ENCODE assay signal across 30 mouse cellular contexts in the genomic region with DNA sequence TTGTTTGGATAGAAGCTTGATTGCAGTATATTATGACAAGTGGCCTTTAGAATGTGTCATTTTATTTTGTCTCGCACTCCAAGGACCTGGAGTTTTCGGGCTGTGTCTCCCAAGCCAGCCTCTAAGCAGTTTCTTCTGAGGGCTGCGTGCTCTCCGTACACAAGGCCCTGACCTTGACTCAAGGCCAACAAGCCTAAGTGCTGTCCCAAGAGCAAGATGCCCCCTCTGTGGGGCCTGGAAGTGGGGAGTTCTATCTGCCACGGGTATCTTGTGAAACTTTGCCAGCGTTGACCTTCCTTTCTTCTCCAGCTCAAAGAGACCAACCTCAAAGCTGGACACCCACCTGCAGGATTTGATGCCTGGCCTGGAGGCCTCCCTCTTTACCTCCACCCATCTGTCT. TPM values are rescaled to one million over a fixed set of nuclear protein-coding genes. Genes with fewer than 3 reads are reported as not detected.
DNase-seq lines count a peak whose midpoint lies in the region; ATAC-seq lines count a peak whose summit lies in the region.
"Had no signal": no experiment of that assay in that cellular context is flagged by ENCODE, and none has a peak within 500 bp of the region (broad histone marks: within the 10 kb centered on the region; RNA-seq: fewer than 3 reads in every experiment).

No protein-coding gene starts in this region.

- ATAC-seq in hindbrain, embryonic 11.5 days (ENCODE audit: low FRiP score): no peak
- ATAC-seq: CD4-positive, CD25-positive, alpha-beta regulatory T cell, adult 4 months; forebrain, embryonic 13.5 days; forebrain, embryonic 16.5 days; hindbrain, embryonic 16.5 days had no signal

- WGBS in hindbrain, embryonic 11.5 days: 92% methylated on average over 6 of the region's 6 CpGs
- WGBS in midbrain, embryonic 10.5 days: 90% methylated on average over 6 of the region's 6 CpGs

- H3K9ac ChIP-seq in hindbrain, embryonic 11.5 days (ENCODE audit: low read depth, low read length): no peak overlapping the region
- H3K9ac ChIP-seq: forebrain, embryonic 13.5 days; heart, embryonic 13.5 days; hindbrain, embryonic 13.5 days had no signal

- H3K4me3 ChIP-seq in hindbrain, embryonic 11.5 days (ENCODE audit: low read depth, low read length): no peak overlapping the region
- H3K4me3 ChIP-seq in midbrain, embryonic 10.5 days: no peak overlapping the region
- H3K4me3 ChIP-seq: forebrain, embryonic 10.5 days; forebrain, embryonic 13.5 days; heart, adult 2 months; heart, embryonic 10.5 days; heart, embryonic 13.5 days; hindbrain, embryonic 13.5 days had no signal

- H3K27me3 ChIP-seq in hindbrain, embryonic 11.5 days (ENCODE audit: control insufficient read depth, insufficient read depth, low read length): no peaks in the 10 kb centered on the region; the same call in 1 of the 2 replicates
- H3K27me3 ChIP-seq in midbrain, embryonic 10.5 days (ENCODE audit: low read depth, poor library complexity, severe bottlenecking): peaks cover 13% of the 10 kb centered on the region

- no peak overlapping the region for H3K4me2 ChIP-seq in hindbrain, embryonic 11.5 days (replicated peaks; ENCODE audit: low read depth, low read length)
- H3K4me2 ChIP-seq: forebrain, embryonic 13.5 days; heart, embryonic 13.5 days; hindbrain, embryonic 13.5 days had no signal

- H3K4me1 ChIP-seq in hindbrain, embryonic 11.5 days (replicated peaks; ENCODE audit: control insufficient read depth, insufficient read depth, low read length): peaks cover 4% of the 10 kb centered on the region; the same call in 1 of the 2 replicates
- no peaks in the 10 kb centered on the region for H3K4me1 ChIP-seq in midbrain, embryonic 10.5 days
- H3K4me1 ChIP-seq: forebrain, embryonic 10.5 days; heart, embryonic 10.5 days had no signal

- no peaks in the 10 kb centered on the region for H3K9me3 ChIP-seq in hindbrain, embryonic 11.5 days (ENCODE audit: control insufficient read depth, low read length)
- no peaks in the 10 kb centered on the region for H3K9me3 ChIP-seq in midbrain, embryonic 10.5 days (replicated peaks)
- H3K9me3 ChIP-seq: forebrain, embryonic 10.5 days; forebrain, embryonic 13.5 days; heart, embryonic 10.5 days; heart, embryonic 13.5 days; hindbrain, embryonic 13.5 days had no signal

- no peak overlapping the region for H3K27ac ChIP-seq in hindbrain, embryonic 11.5 days (ENCODE audit: low read depth, low read length)
- H3K27ac ChIP-seq in midbrain, embryonic 10.5 days (replicated peaks): no peak overlapping the region
- H3K27ac ChIP-seq: forebrain, embryonic 10.5 days; forebrain, embryonic 13.5 days; heart, adult 2 months; heart, embryonic 10.5 days; heart, embryonic 13.5 days; hindbrain, embryonic 13.5 days had no signal

- DNase-seq in ovary, adult 18-20 months (ENCODE audit: low spot score): peak; percentile 80
- DNase-seq in ovary, postnatal 10 days (ENCODE audit: low spot score): no peak
- DNase-seq in adrenal gland, adult 2 months: peak; percentile 55
- DNase-seq in adrenal gland, adult 8-10 months: peak; percentile 24
- peak; percentile 7 for DNase-seq in adrenal gland, postnatal 25 days
- DNase-seq in urinary bladder, postnatal 14 days (ENCODE audit: low spot score): no peak
- no peak for DNase-seq in hindbrain, embryonic 11.5 days (ENCODE audit: low spot score)
- DNase-seq in midbrain, embryonic 10.5 days (ENCODE audit: low spot score): no peak
- DNase-seq: cerebellum, adult 18-20 months; cerebellum, adult 9-10 months; cerebellum, postnatal 14 days; gastrocnemius, postnatal 10 days; gastrocnemius, postnatal 36 days; heart, adult 2 months; heart, postnatal 14 days; heart, postnatal 4 days had no signal

- no peaks in the 10 kb centered on the region for H3K36me3 ChIP-seq in hindbrain, embryonic 11.5 days (ENCODE audit: control insufficient read depth, insufficient read depth, low read length)
- no peaks in the 10 kb centered on the region for H3K36me3 ChIP-seq in midbrain, embryonic 10.5 days
- H3K36me3 ChIP-seq: forebrain, embryonic 10.5 days; heart, embryonic 10.5 days; heart, embryonic 13.5 days; hindbrain, embryonic 13.5 days had no signal

RNA-seq across cellular contexts. Expression of gene Ptpre, which starts 7.0 kb away (rescaled TPM):
- total RNA-seq in adrenal gland, adult 2 months (2021): 1 to 10 TPM; 3.5 to 8.1 TPM
- polyA plus RNA-seq in adrenal gland, adult 2 months (2012; rRNA removed): 1.4 and 1.9 TPM in 2 replicates
- total RNA-seq in adrenal gland, adult 8-10 months (2022): 10 to 100 TPM in 2 of 4 experiments, 1 to 10 TPM in 2; 6.9 to 12.3 (median 9.7) TPM
- 6.5 and 8.1 TPM in 2 replicates for total RNA-seq in adrenal gland, postnatal 25 days (2021)
- polyA plus RNA-seq in hindbrain, embryonic 11.5 days (2014; fragmentation: Nextera tagmentation; extraction: Ambion mirVana): 0.83 and 1.3 TPM in 2 replicates
- polyA plus RNA-seq in midbrain, embryonic 10.5 days (2016; fragmentation: Nextera tagmentation; extraction: Ambion mirVana): 0.56 and 0.68 TPM in 2 replicates

RNA-seq across cellular contexts. Expression of gene Clrn3, which starts 15.9 kb away (rescaled TPM):
- total RNA-seq in adrenal gland, adult 2 months (2021): not detected
- not detected in 2 replicates for polyA plus RNA-seq in adrenal gland, adult 2 months (2012; rRNA removed)
- total RNA-seq in adrenal gland, adult 8-10 months (2022): not detected
- total RNA-seq in adrenal gland, postnatal 25 days (2021): not detected in 2 replicates
- not detected in 2 replicates for polyA plus RNA-seq in hindbrain, embryonic 11.5 days (2014; fragmentation: Nextera tagmentation; extraction: Ambion mirVana)
- not detected in 2 replicates for polyA plus RNA-seq in midbrain, embryonic 10.5 days (2016; fragmentation: Nextera tagmentation; extraction: Ambion mirVana)
- total RNA-seq: gastrocnemius, adult 18-20 months; gastrocnemius, postnatal 10 days; gastrocnemius, postnatal 36 days; granulocyte monocyte progenitor cell, adult 5-6 weeks; heart, adult 2 months; heart, postnatal 14 days; heart, postnatal 4 days; MEL had no signal
- polyA plus RNA-seq: C2C12; CD4-positive, CD25-positive, alpha-beta regulatory T cell, adult 4 months; embryonic facial prominence, embryonic 11.5 days; embryonic facial prominence, embryonic 14.5 days; forebrain, embryonic 10.5 days; forebrain, embryonic 13.5 days; forebrain, embryonic 16.5 days; heart, adult 2 months; heart, embryonic 10.5 days; heart, embryonic 13.5 days; hindbrain, embryonic 16.5 days had no signal

Comparison
In these comparisons a context has a peak if more than half of its experiments do, and no peak if none do; other contexts are left out.
1. DNase-seq: peak in ovary, adult 18-20 months (single experiment), adrenal gland, adult 2 months (single experiment), adrenal gland, adult 8-10 months (single experiment) and adrenal gland, postnatal 25 days (single experiment); none in ovary, postnatal 10 days (single experiment), urinary bladder, postnatal 14 days (single experiment), hindbrain, embryonic 11.5 days (single experiment) and midbrain, embryonic 10.5 days (single experiment).